Mouse (Mus musculus): ENCODE results near the gene Nt5m.

Nt5m gene

GRCm38 (mm10) chr11:59900995-59901394 is 61.7 kb downstream of the Nt5m start:
- DNase-seq (ENCODE audit: extremely low read depth, insufficient read length, low spot score) = no peak

GRCm38 (mm10) chr11:59902045-59902726 is 62.9 kb downstream of the Nt5m start:
- peak; percentile 48 for DNase-seq (ENCODE audit: extremely low read depth, insufficient read length, low spot score)

- DNase-seq (ENCODE audit: extremely low read depth, insufficient read length, low spot score) = no peak
These were observed 67.4 kb downstream of the Nt5m start for GRCm38 (mm10) chr11:59906521-59907123.

GRCm38 (mm10) chr11:59908446-59908845 is 69.2 kb downstream of the Nt5m start:
- DNase-seq (ENCODE audit: extremely low read depth, insufficient read length, low spot score) = no peak

GRCm38 (mm10) chr11:59910586-59910985 is 71.3 kb downstream of the Nt5m start:
- DNase-seq (ENCODE audit: extremely low read depth, insufficient read length, low spot score) = no peak

GRCm38 (mm10) chr11:59911523-59911922 is 72.3 kb downstream of the Nt5m start:
- no peak for DNase-seq (ENCODE audit: extremely low read depth, insufficient read length, low spot score)

GRCm38 (mm10) chr11:59913702-59914101 is 74.5 kb downstream of the Nt5m start:
- peak; percentile 45 for DNase-seq (ENCODE audit: extremely low read depth, insufficient read length, low spot score)

- no peak for DNase-seq (ENCODE audit: extremely low read depth, insufficient read length, low spot score)
These were observed 78.8 kb downstream of the Nt5m start for GRCm38 (mm10) chr11:59918014-59918413.

GRCm38 (mm10) chr11:59919401-59919800 is 80.2 kb downstream of the Nt5m start:
- no peak for DNase-seq (ENCODE audit: extremely low read depth, insufficient read length, low spot score)

- no peak for DNase-seq (ENCODE audit: extremely low read depth, insufficient read length, low spot score)
These were observed 81.1 kb downstream of the Nt5m start for GRCm38 (mm10) chr11:59920331-59920730.

GRCm38 (mm10) chr11:59921265-59921664 is 82.0 kb downstream of the Nt5m start:
- DNase-seq (ENCODE audit: extremely low read depth, insufficient read length, low spot score) = no peak

- DNase-seq (ENCODE audit: extremely low read depth, insufficient read length, low spot score) = no peak
These were observed 90.8 kb downstream of the Nt5m start for GRCm38 (mm10) chr11:59930031-59930430.
